Mouse (Mus musculus): Measurements from ENCODE around the gene Zfp619. TPM values are rescaled to one million over a fixed set of nuclear protein-coding genes. Genes with fewer than 3 reads are reported as not detected.

Zfp619 gene
- total and polyA plus RNA-seq, 3 experiments = 0.64 to 1.3 (median 1.1) TPM

Other genes starting within 250 kb of the Zfp619 start
- gene Gm5114, start 104.6 kb upstream of the Zfp619 start, total RNA-seq (2012; rRNA removed) = not detected in 2 replicates
- gene Gm5114, start 104.6 kb upstream of the Zfp619 start, total RNA-seq (2014; rRNA removed) = not detected in 2 replicates
- gene Gm5114, start 104.6 kb upstream of the Zfp619 start, polyA plus RNA-seq (2012; ENCODE audit: insufficient read length, low read depth) = not detected in 2 replicates